Mouse (Mus musculus) embryonic stem cell, embryonic (primary cell): Measurements from ENCODE around the gene Gnmt.

ENCODE experiments used
- CTCF ChIA-PET, 4 experiments: fragments of 300-600 bp in 2 of 4; fragments of 350-600 bp in 2 of 4; sonication (Branson Sonifier 250); formaldehyde crosslinking; loops; one replicate each; lab custom pipeline; 2022; ENCODE audit warnings: inconsistent platforms in 2 of 4; lab: Charles Lee
- POLR2A ChIA-PET, 4 experiments: fragments of 300-600 bp in 2 of 4; fragments of 350-600 bp in 2 of 4; sonication (Branson Sonifier 250); formaldehyde crosslinking; loops; one replicate each; lab custom pipeline; 2022; ENCODE audit warnings: antibody characterized with exemption in 4 of 4, inconsistent platforms in 1 of 4; lab: Charles Lee

Gnmt gene

GRCm38 (mm10) chr17:46728904-46729318 is at the start of gene Gnmt:
Gene Gnmt, minus strand, starts transcription at chr17:46729168.
- POLR2A ChIA-PET = interaction anchor here in 3 of 4 experiments (0.5 to 2.0 kb wide), 9 partner anchors 9 to 129 kb away, joined by 3 to 10 read pairs (median 5); partner anchors contain the start of genes 2310039H08Rik (in 2 of the 3), Ppp2r5d (in 2 of the 3) and Bicral (in 1 of the 3)

GRCm38 (mm10) chr17:46776087-46776486 is 47.1 kb upstream of the Gnmt start:
- CTCF ChIA-PET = interaction anchor here in 1 of 4 experiments (0.6 kb wide), 1 partner anchor 114 kb away, joined by 8 read pairs; the partner anchor contains the start of gene Tbcc
- POLR2A ChIA-PET = interaction anchor here in 3 of 4 experiments (0.5 to 14.2 kb wide), 18 partner anchors 13 to 139 kb away, joined by 3 to 235 read pairs (median 4); partner anchors contain the start of genes Cnpy3 (in 2 of the 3), Ptcra (in 2 of the 3) and Tbcc (in 1 of the 3)

More at GRCm38 (mm10) chr17:46728904-46729318, at the start of gene Gnmt:
- CTCF ChIA-PET = interaction anchor here in 2 of 4 experiments (0.6 kb wide), 2 partner anchors 100 to 812 kb away, joined by 3 to 4 read pairs; partner anchors contain the start of gene Ptk7 (in 1 of the 2)

GRCm38 (mm10) chr17:46775070-46775469 is 46.1 kb upstream of the Gnmt start:
- CTCF ChIA-PET = no interaction called here

GRCm38 (mm10) chr17:46774131-46774472 is 45.1 kb upstream of the Gnmt start:
- POLR2A ChIA-PET = interaction anchor here (0.6 to 14.2 kb wide), 37 partner anchors 8 to 1259 kb away, joined by 3 to 235 read pairs (median 4); partner anchors contain the start of genes Cnpy3 (in 3 of the 4), Rpl7l1 (in 3 of the 4), Ptcra (in 2 of the 4) and Tbcc (in 1 of the 4)
- CTCF ChIA-PET = interaction anchor here in 2 of 4 experiments (0.6 kb wide), 2 partner anchors 75 to 116 kb away, joined by 3 to 5 read pairs; partner anchors contain the start of gene Tbcc (in 1 of the 2)

More at GRCm38 (mm10) chr17:46775070-46775469, 46.1 kb upstream of the Gnmt start:
- POLR2A ChIA-PET = interaction anchor here (0.7 to 14.2 kb wide), 20 partner anchors 7 to 116 kb away, joined by 3 to 235 read pairs (median 4); partner anchors contain the start of genes Tbcc (in 3 of the 4), Cnpy3 (in 2 of the 4), Ptcra (in 2 of the 4) and Rpl7l1 (in 1 of the 4)

GRCm38 (mm10) chr17:46773278-46774130 is 44.5 kb upstream of the Gnmt start:
- CTCF ChIA-PET = interaction anchor here (0.6 to 1.5 kb wide), 7 partner anchors 23 to 381 kb away, joined by 3 to 5 read pairs (median 3); partner anchors contain the start of gene Tbcc (in 1 of the 4)

GRCm38 (mm10) chr17:46772404-46773277 is 43.7 kb upstream of the Gnmt start, which contains the start of gene 2310039H08Rik:
Gene 2310039H08Rik, plus strand, starts transcription at chr17:46772635.
- ChIA-PET CTCF (interaction anchor here (0.5 to 1.5 kb wide), 14 partner anchors 12 to 380 kb away, joined by 3 to 12 read pairs (median 3); partner anchors contain the start of genes Tbcc (in 2 of the 4) and Bicral (in 1 of the 4)), POLR2A (interaction anchor here (0.5 to 14.2 kb wide), 101 partner anchors 9 to 1043 kb away, joined by 3 to 235 read pairs (median 4); partner anchors contain the start of genes Rpl7l1 (in 4 of the 4), Tbcc (in 4 of the 4), Cnpy3 (in 3 of the 4) and Ptcra (in 3 of the 4))

More at GRCm38 (mm10) chr17:46773278-46774130, 44.5 kb upstream of the Gnmt start:
- POLR2A ChIA-PET = interaction anchor here (0.6 to 14.2 kb wide), 78 partner anchors 8 to 1260 kb away, joined by 3 to 235 read pairs (median 4); partner anchors contain the start of genes Cnpy3 (in 3 of the 4), Ptcra (in 3 of the 4), Rpl7l1 (in 3 of the 4) and Tbcc (in 2 of the 4)

GRCm38 (mm10) chr17:46772038-46772403 is 43.1 kb upstream of the Gnmt start:
- ChIA-PET CTCF (interaction anchor here (0.5 to 1.5 kb wide), 11 partner anchors 12 to 1265 kb away, joined by 3 to 12 read pairs (median 3); partner anchors contain the start of genes Tbcc (in 2 of the 4), Aars2 (in 1 of the 4) and Bicral (in 1 of the 4)), POLR2A (interaction anchor here (0.6 to 14.2 kb wide), 77 partner anchors 8 to 513 kb away, joined by 3 to 235 read pairs (median 5); partner anchors contain the start of genes Rpl7l1 (in 4 of the 4), Tbcc (in 4 of the 4), Cnpy3 (in 3 of the 4) and Ptcra (in 3 of the 4))

GRCm38 (mm10) chr17:46771616-46772015 is 42.6 kb upstream of the Gnmt start:
- POLR2A ChIA-PET = interaction anchor here (0.6 to 14.2 kb wide), 47 partner anchors 10 to 512 kb away, joined by 3 to 235 read pairs (median 7); partner anchors contain the start of genes Rpl7l1 (in 4 of the 4), Cnpy3 (in 3 of the 4), Tbcc (in 3 of the 4) and Gnmt (in 1 of the 4)

GRCm38 (mm10) chr17:46771025-46771424 is 42.1 kb upstream of the Gnmt start:
- CTCF ChIA-PET = interaction anchor here in 1 of 4 experiments (0.6 kb wide), 1 partner anchor 11 kb away, joined by 5 read pairs; no protein-coding TSS in a partner anchor
- POLR2A ChIA-PET = interaction anchor here in 3 of 4 experiments (0.9 to 14.2 kb wide), 20 partner anchors 11 to 512 kb away, joined by 3 to 235 read pairs (median 4); partner anchors contain the start of genes Cnpy3 (in 2 of the 3), Rpl7l1 (in 2 of the 3), Gnmt (in 1 of the 3) and Mea1 (in 1 of the 3)

More at GRCm38 (mm10) chr17:46771616-46772015, 42.6 kb upstream of the Gnmt start:
- CTCF ChIA-PET = interaction anchor here (0.5 to 1.5 kb wide), 4 partner anchors 13 to 1265 kb away, joined by 3 to 6 read pairs (median 3); partner anchors contain the start of gene Aars2 (in 1 of the 4)

GRCm38 (mm10) chr17:46770546-46770945 is 41.6 kb upstream of the Gnmt start:
- POLR2A ChIA-PET = interaction anchor here in 3 of 4 experiments (0.6 to 14.2 kb wide), 21 partner anchors 11 to 128 kb away, joined by 3 to 235 read pairs (median 4); partner anchors contain the start of genes Cnpy3 (in 2 of the 3), Rpl7l1 (in 2 of the 3), Bicral (in 1 of the 3) and Gnmt (in 1 of the 3)
- CTCF ChIA-PET = interaction anchor here in 1 of 4 experiments (0.6 kb wide), 1 partner anchor 10 kb away, joined by 5 read pairs; no protein-coding TSS in a partner anchor

- CTCF ChIA-PET = no interaction called here
- POLR2A ChIA-PET = interaction anchor here in 2 of 4 experiments (0.6 to 14.2 kb wide), 8 partner anchors 10 to 123 kb away, joined by 3 to 235 read pairs (median 4); partner anchors contain the start of genes Cnpy3 (in 1 of the 2), Ptcra (in 1 of the 2) and Tbcc (in 1 of the 2)
Measured at GRCm38 (mm10) chr17:46767868-46768267, 38.9 kb upstream of the Gnmt start.

- POLR2A ChIA-PET = interaction anchor here in 3 of 4 experiments (1.6 to 15.1 kb wide), 4 partner anchors 8 to 13 kb away, joined by 5 to 235 read pairs (median 12); partner anchors contain the start of genes 2310039H08Rik (in 1 of the 3) and Cnpy3 (in 1 of the 3)
- CTCF ChIA-PET = interaction anchor here in 1 of 4 experiments (0.6 kb wide), 1 partner anchor 591 kb away, joined by 3 read pairs; no protein-coding TSS in a partner anchor
Measured at GRCm38 (mm10) chr17:46764916-46765315, 35.9 kb upstream of the Gnmt start.

GRCm38 (mm10) chr17:46763544-46763943 is 34.6 kb upstream of the Gnmt start, which contains the start of gene Ptcra:
Gene Ptcra, minus strand, starts transcription at chr17:46763712.
- ChIA-PET POLR2A (interaction anchor here in 3 of 4 experiments (0.6 to 15.1 kb wide), 19 partner anchors 9 to 127 kb away, joined by 3 to 235 read pairs (median 4); partner anchors contain the start of genes 2310039H08Rik (in 3 of the 3), Cnpy3 (in 3 of the 3), Rpl7l1 (in 1 of the 3) and Tbcc (in 1 of the 3)), CTCF (interaction anchor here in 1 of 4 experiments (1.0 kb wide), 1 partner anchor 53 kb away, joined by 4 read pairs; no protein-coding TSS in a partner anchor)

- CTCF ChIA-PET = interaction anchor here in 1 of 4 experiments (0.5 kb wide), 1 partner anchor 99 kb away, joined by 3 read pairs; no protein-coding TSS in a partner anchor
- POLR2A ChIA-PET = interaction anchor here (0.7 to 15.1 kb wide), 4 partner anchors 14 to 52 kb away, joined by 3 to 235 read pairs (median 8); partner anchors contain the start of gene 2310039H08Rik (in 2 of the 4)
Measured at GRCm38 (mm10) chr17:46758753-46759152, 29.8 kb upstream of the Gnmt start.
